Mouse (Mus musculus) hindbrain, embryonic 11.5 days (tissue): ENCODE measurements at regions not wholly inside any gene's neighbourhood (a gene's known extent, or its start where the extent isn't known, plus 50 kb on each side); places are given as distances from the start of the nearest gene placed in this dataset.

Experiments
- ATAC-seq: fragments of 200-750 bp; cut with Nextera tagmentation; 2 replicates; pipeline ENCODE4 v1.8.0; 2017; ENCODE audit warnings: mild to moderate bottlenecking, moderate TSS enrichment, moderate library complexity; ENCODE audit not compliant: low FRiP score
- DNase-seq: peaks from one replicate; pipeline ENCODE4 v3.0.0-alpha.2; 2015; ENCODE audit warnings: low spot score
- H3K27ac ChIP-seq: fragments of 300-500 bp; sonication (generic); 2 replicates; pipeline ENCODE4 v1.5.1; 2014; ENCODE audit warnings: mild to moderate bottlenecking, low read depth, low read length
- H3K27me3 ChIP-seq: fragments of 300-500 bp; sonication (generic); 2 replicates; pipeline ENCODE4 v1.6.1; 2014; ENCODE audit warnings: mild to moderate bottlenecking, low read length, moderate library complexity, mixed read lengths; ENCODE audit not compliant: control insufficient read depth, insufficient read depth
- H3K36me3 ChIP-seq: fragments of 300-500 bp; sonication (generic); 2 replicates; pipeline ENCODE4 v1.6.1; 2014; ENCODE audit warnings: mild to moderate bottlenecking, low read length, moderate library complexity, mixed read lengths; ENCODE audit not compliant: control insufficient read depth, insufficient read depth
- H3K4me1 ChIP-seq: fragments of 300-500 bp; sonication (generic); replicated peaks from 2 replicates; pipeline ENCODE4 v1.6.1; 2014; ENCODE audit warnings: low read length, mixed read lengths; ENCODE audit not compliant: control insufficient read depth, insufficient read depth
- H3K4me2 ChIP-seq: fragments of 300-500 bp; sonication (generic); replicated peaks from 2 replicates; pipeline ENCODE4 v1.6.1; 2014; ENCODE audit warnings: mild to moderate bottlenecking, low read depth, low read length
- H3K4me3 ChIP-seq: fragments of 300-500 bp; sonication (generic); 2 replicates; pipeline ENCODE4 v1.5.1; 2014; ENCODE audit warnings: low read depth, low read length
- H3K9ac ChIP-seq: fragments of 300-500 bp; sonication (generic); 2 replicates; pipeline ENCODE4 v1.6.1; 2014; ENCODE audit warnings: low read depth, low read length
- H3K9me3 ChIP-seq: fragments of 300-500 bp; sonication (generic); 2 replicates; pipeline ENCODE4 v1.6.1; 2016; ENCODE audit warnings: low read length; ENCODE audit not compliant: control insufficient read depth
- WGBS: fragments of 180-500 bp; shearing (Covaris S2); extraction: QIAGEN DNeasy Blood & Tissue Kit; methylation state at CpG from one replicate; pipeline ENCODE4 v1.1.7; 2014; 5-methylcytosine and 5-hydroxymethylcytosine counted together

DNA sequence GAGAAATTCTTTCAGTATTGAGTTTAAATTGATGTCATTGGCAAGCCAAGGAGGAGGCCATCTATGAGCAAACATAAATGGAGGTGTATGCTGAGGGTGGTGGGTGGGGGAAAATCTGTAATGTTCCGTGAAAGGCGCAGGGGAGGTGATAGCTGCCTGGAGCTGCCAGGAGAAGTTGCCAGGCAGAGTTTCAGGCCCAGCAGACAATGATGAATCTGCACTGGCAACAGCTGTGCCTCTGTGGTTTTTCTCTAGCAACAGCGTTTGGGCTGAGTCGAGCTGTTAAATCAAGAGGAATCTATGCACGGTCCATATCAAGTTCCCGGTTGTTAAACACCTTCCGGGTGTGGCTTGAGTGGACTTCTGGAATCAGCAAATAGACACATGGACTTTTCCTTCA lies 120.7 kb upstream of the Lhx8 start:
- no peak for ATAC-seq
- 93% methylated on average over 7 of the region's 7 CpGs for WGBS

DNA sequence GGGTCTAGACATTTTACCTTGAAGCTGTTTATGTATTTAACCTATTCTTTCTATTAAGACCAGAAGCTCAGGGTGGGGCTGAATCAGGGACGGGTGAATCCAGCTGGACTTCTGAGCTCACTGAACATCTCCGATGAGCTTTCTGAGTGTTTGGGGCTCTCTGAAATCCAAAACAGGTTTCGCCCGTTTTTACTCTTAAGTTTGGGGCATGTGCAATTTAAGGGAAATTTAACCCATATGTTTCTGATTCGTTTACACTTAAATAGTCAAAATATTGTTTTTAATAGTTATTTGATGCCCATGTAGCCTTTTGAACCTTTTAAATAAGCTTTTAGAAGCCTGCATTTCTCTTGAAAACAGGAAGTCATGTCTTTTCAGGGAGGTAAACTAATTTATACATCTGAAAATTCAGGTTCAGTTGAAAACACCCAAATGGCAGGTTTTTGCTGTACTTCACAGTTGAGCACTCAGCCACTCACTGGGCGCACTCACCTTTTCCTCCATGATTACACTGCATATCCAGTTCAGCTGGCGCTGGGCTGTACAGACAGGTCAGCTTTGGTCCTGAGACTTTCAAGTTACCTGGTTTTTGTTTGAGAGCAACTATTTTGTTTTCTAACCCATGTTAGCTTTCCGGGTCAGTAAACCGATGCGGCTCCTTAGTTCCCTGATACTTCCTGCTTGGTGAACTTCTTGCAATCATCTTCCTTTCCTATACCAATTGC lies 113.1 kb upstream of the Lhx8 start:
- H3K36me3 ChIP-seq: no peaks in the 10 kb centered on the region
- ATAC-seq (no peak), DNase-seq (no peak)
- no peaks in the 10 kb centered on the region for H3K27me3 ChIP-seq
- H3K4me1 ChIP-seq: no peaks in the 10 kb centered on the region
- no peak overlapping the region for H3K4me3 ChIP-seq
- WGBS: 85% methylated on average over 10 of the region's 10 CpGs
- H3K27ac ChIP-seq: no peak overlapping the region
- no peaks in the 10 kb centered on the region for H3K9me3 ChIP-seq
- H3K9ac ChIP-seq: no peak overlapping the region
- H3K4me2 ChIP-seq: no peak overlapping the region

More for the DNA sequence above, 120.7 kb upstream of the Lhx8 start:
- no peak for DNase-seq
- H3K4me3 ChIP-seq: no peak overlapping the region
- no peaks in the 10 kb centered on the region for H3K9me3 ChIP-seq
- H3K4me2 ChIP-seq: no peak overlapping the region
- H3K4me1 ChIP-seq: no peaks in the 10 kb centered on the region
- H3K27me3 ChIP-seq: no peaks in the 10 kb centered on the region
- H3K9ac ChIP-seq: no peak overlapping the region
- H3K36me3 ChIP-seq: no peaks in the 10 kb centered on the region
- no peak overlapping the region for H3K27ac ChIP-seq

- Histone ChIP-seq H3K9ac (no peak overlapping the region), H3K4me1 (no peaks in the 10 kb centered on the region), H3K9me3 (no peaks in the 10 kb centered on the region), H3K27me3 (no peaks in the 10 kb centered on the region), H3K36me3 (no peaks in the 10 kb centered on the region), H3K4me2 (no peak overlapping the region), H3K4me3 (no peak overlapping the region), H3K27ac (no peak overlapping the region)
- ATAC-seq (no peak), DNase-seq (no peak)
These were observed 111.0 kb upstream of the Lhx8 start for GRCm38 (mm10) chr3:154441454-154441853.

DNA sequence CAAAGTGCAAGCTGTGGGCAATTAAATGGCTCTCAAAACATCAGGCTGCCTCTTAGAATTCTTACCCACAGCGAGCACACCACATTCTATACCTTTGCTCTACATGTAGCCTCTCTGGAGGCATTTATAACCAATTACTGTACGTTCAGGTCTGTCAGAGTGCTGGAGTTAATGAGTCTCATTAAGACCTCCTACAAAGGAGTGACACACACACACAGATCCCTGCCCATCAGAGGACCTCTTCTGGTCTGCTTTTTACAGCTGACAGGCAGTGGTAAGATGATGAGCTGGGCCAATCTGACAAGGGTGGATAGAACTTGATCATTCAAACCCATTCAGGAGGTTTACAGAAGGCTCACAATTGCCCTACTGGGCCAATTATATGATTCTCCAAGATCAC lies 110.4 kb upstream of the Lhx8 start:
- no peak overlapping the region for H3K9ac ChIP-seq
- H3K27me3 ChIP-seq: no peaks in the 10 kb centered on the region
- no peaks in the 10 kb centered on the region for H3K9me3 ChIP-seq
- H3K4me3 ChIP-seq: no peak overlapping the region
- H3K4me1 ChIP-seq: no peaks in the 10 kb centered on the region
- H3K4me2 ChIP-seq: no peak overlapping the region
- no peaks in the 10 kb centered on the region for H3K36me3 ChIP-seq
- H3K27ac ChIP-seq: no peak overlapping the region
- ATAC-seq: no peak
- 66% methylated on average over 2 of the region's 2 CpGs for WGBS
- no peak for DNase-seq

DNA sequence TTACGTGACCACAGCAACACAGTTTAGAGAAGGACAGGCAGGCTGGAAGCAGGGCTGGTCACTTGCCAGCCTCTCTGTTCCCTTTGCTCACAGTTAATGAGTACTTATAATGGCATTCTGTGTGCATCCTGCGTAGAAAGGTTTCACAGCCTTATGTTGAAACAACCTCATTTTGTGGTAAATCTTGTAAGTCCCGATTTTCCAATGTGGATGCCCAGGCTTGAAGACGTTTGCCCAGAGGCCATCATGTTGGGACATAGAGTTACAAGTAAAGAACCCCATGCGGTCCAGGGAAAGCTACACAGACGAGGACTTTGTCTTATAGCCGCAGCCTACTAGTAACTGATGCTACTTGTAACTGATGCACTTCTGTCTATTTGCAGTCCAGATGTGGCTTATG lies 100.4 kb upstream of the Lhx8 start:
- Histone ChIP-seq H3K4me2 (no peak overlapping the region), H3K36me3 (no peaks in the 10 kb centered on the region), H3K4me3 (no peak overlapping the region), H3K9ac (no peak overlapping the region), H3K27ac (no peak overlapping the region), H3K9me3 (no peaks in the 10 kb centered on the region), H3K4me1 (no peaks in the 10 kb centered on the region), H3K27me3 (no peaks in the 10 kb centered on the region)
- whole genome bisulfite sequencing: 94% methylated on average over 7 of the region's 7 CpGs
- no peak for ATAC-seq
- DNase-seq: no peak

GRCm38 (mm10) chr3:154429666-154430065 lies 99.2 kb upstream of the Lhx8 start:
- no peaks in the 10 kb centered on the region for H3K9me3 ChIP-seq
- H3K4me3 ChIP-seq: no peak overlapping the region
- H3K27me3 ChIP-seq: no peaks in the 10 kb centered on the region
- no peaks in the 10 kb centered on the region for H3K4me1 ChIP-seq
- no peaks in the 10 kb centered on the region for H3K36me3 ChIP-seq
- H3K27ac ChIP-seq: no peak overlapping the region
- ATAC-seq (no peak), DNase-seq (no peak)
- 92% methylated on average over 6 of the region's 6 CpGs for WGBS
- H3K4me2 ChIP-seq: no peak overlapping the region
- no peak overlapping the region for H3K9ac ChIP-seq

- Histone ChIP-seq H3K9ac (no peak overlapping the region), H3K4me3 (no peak overlapping the region), H3K4me2 (no peak overlapping the region), H3K4me1 (no peaks in the 10 kb centered on the region), H3K9me3 (no peaks in the 10 kb centered on the region), H3K27ac (no peak overlapping the region), H3K27me3 (no peaks in the 10 kb centered on the region), H3K36me3 (no peaks in the 10 kb centered on the region)
- DNase-seq: no peak
- ATAC-seq: no peak
- 86% methylated on average over 5 of the region's 5 CpGs for WGBS
These were observed 94.1 kb upstream of the Lhx8 start for GRCm38 (mm10) chr3:154424589-154424988.

- 90% methylated on average over 7 of the region's 7 CpGs for WGBS
- ATAC-seq (no peak), DNase-seq (no peak)
- no peak overlapping the region for H3K4me3 ChIP-seq
- no peaks in the 10 kb centered on the region for H3K36me3 ChIP-seq
- no peak overlapping the region for H3K27ac ChIP-seq
- H3K9me3 ChIP-seq: no peaks in the 10 kb centered on the region
- H3K9ac ChIP-seq: no peak overlapping the region
- no peak overlapping the region for H3K4me2 ChIP-seq
- H3K27me3 ChIP-seq: no peaks in the 10 kb centered on the region
- H3K4me1 ChIP-seq: no peaks in the 10 kb centered on the region
These were observed 91.0 kb upstream of the Lhx8 start for GRCm38 (mm10) chr3:154421461-154421950.

- H3K27me3 ChIP-seq: no peaks in the 10 kb centered on the region
- no peak overlapping the region for H3K27ac ChIP-seq
- WGBS: 70% methylated on average over 4 of the region's 4 CpGs
- H3K9ac ChIP-seq: no peak overlapping the region
- no peaks in the 10 kb centered on the region for H3K9me3 ChIP-seq
- DNase-seq (no peak), ATAC-seq (no peak)
- H3K4me1 ChIP-seq: no peaks in the 10 kb centered on the region
- no peak overlapping the region for H3K4me2 ChIP-seq
- H3K4me3 ChIP-seq: no peak overlapping the region
- H3K36me3 ChIP-seq: no peaks in the 10 kb centered on the region
These were observed 87.8 kb upstream of the Lhx8 start for GRCm38 (mm10) chr3:154418177-154418832.
